Mouse (Mus musculus): ENCODE measurements at regions not wholly inside any gene's neighbourhood (a gene's known extent, or its start where the extent isn't known, plus 50 kb on each side); places are given as distances from the start of the nearest gene placed in this dataset.

DNA sequence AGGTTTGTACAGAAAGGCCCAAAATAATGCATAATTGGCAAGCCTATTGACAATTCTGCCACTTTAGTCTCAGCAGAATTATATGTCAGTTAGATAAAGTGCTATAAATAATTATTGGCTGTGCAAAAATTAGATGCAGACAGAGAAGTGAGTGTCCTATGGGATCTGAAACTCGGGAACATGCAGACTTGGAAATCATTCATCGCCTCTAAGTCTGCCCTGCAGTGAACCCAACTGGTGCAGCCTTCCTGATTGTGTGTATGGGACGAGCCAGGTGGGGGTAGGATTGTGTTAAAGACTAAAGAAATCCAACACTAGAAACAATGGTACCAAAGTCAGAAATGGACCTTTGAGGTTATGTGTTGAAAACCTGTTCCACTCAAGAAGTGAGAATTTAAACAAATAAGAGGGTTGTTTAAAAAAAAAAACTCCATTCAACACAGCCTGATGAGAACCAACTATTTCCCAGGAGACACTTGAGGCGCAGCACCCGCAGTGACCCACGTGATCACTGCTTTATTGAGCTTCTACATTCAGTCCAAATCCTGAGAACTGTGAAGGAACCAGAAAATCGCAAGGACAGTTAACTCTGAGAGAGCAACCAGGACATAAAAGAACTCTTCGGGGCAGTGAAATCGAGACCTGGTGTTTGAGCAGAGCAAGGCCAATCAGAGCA is 57.4 kb upstream of the Acsl1 start:
- no peak for DNase-seq (ENCODE audit: low read depth, low spot score)

DNA sequence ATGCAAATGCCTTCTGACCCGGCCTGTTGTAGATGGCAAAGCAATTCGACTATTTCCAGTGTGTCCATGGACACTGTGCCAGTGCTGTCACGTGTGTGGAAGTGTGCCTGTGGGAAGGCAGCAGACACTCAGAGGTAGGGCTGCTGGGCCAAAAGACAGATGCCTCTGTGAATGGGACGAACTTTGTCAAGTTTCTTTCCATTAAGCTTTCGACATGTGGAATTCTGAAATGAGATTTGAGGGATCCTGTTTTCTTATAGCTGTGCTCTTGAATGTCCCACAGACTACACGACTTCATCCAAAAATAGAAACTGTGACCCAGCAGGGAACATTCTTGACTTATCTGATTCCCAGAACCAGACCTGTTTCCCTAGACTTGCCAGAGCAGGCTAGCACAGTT is 56.0 kb upstream of the Acsl1 start:
- no peak for DNase-seq (ENCODE audit: low read depth, low spot score)

DNA sequence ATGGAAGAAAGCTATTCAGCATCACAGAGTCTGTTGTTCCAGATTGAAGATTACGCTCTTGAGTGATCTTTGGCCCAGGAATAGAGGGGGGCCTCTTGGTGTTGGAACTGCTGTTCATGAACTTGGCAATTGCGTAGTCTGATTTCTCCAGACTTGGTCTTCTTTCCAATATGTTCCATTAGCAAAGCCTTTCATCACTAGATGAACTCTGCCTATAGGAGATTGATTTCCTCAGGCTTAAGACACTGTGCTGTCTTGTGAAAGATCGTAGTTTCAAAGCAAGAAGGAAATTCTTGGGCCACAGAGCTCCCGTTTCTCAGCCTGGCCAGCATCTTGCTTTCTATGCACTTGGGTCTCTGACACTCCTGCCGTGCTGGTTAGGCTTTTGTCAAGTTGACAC is 51.4 kb upstream of the Acsl1 start:
- DNase-seq (ENCODE audit: low read depth, low spot score) = no peak

DNA sequence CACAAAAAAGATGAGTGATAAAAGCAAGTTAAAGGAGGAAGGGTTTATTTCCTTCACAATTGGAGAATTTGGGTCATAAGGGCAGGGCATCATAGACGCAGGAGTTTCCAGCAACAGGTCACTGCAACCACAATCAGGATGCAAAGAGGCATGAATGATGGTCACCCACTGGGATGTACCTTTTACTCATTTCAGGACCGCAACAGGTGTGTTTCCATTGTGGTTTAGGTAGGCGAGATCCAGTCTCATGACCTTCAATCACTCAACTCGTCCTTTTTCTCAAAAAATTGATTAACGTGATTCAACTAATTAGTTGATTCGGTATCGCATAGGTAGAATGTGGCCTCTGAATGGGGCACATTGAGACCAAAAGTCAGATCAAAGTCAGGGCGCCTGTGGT is 50.4 kb upstream of the Acsl1 start:
- no peak for DNase-seq (ENCODE audit: low read depth, low spot score)
